ENCODE assay signal across 22 mouse cellular contexts in genomic region chr11:79006417-79006816, GRCm38 (mm10). TPM values are rescaled to one million over a fixed set of nuclear protein-coding genes. Genes with fewer than 3 reads are reported as not detected.
DNase-seq lines count a peak whose midpoint lies in the region; ATAC-seq and TF ChIP-seq lines count a peak whose summit lies in the region.
"Had no signal": no experiment of that assay in that cellular context is flagged by ENCODE, and none has a peak within 500 bp of the region (broad histone marks: within the 10 kb centered on the region; RNA-seq: fewer than 3 reads in every experiment).

No protein-coding gene starts in this region.

- H3K9ac ChIP-seq in ES-Bruce4 (ENCODE audit: low read depth, poor library complexity, severe bottlenecking): no peak overlapping the region
- H3K9ac ChIP-seq: forebrain, postnatal 0 days; hindbrain, embryonic 12.5 days; limb, embryonic 15.5 days; lung, embryonic 14.5 days; neural tube, embryonic 12.5 days had no signal

- no peaks in the 10 kb centered on the region for H3K36me3 ChIP-seq in thymus, adult 2 months (ENCODE audit: control insufficient read depth, insufficient read depth, low read length)
- no peaks in the 10 kb centered on the region for H3K36me3 ChIP-seq in ES-Bruce4 (ENCODE audit: control insufficient read depth, insufficient read depth, low read length, poor library complexity, severe bottlenecking)
- no peaks in the 10 kb centered on the region for H3K36me3 ChIP-seq in small intestine, adult 2 months (ENCODE audit: control insufficient read depth, insufficient read depth, low read length)
- H3K36me3 ChIP-seq: forebrain, embryonic 10.5 days; hindbrain, embryonic 12.5 days; limb, embryonic 15.5 days; midbrain, embryonic 10.5 days; neural tube, embryonic 12.5 days had no signal

- no peak overlapping the region for H3K4me3 ChIP-seq in thymus, adult 2 months (ENCODE audit: control insufficient read depth, insufficient read depth, low read length)
- no peak overlapping the region for H3K4me3 ChIP-seq in ES-Bruce4 (ENCODE audit: low read depth, low read length)
- no peak overlapping the region for H3K4me3 ChIP-seq in small intestine, adult 2 months (ENCODE audit: low read depth, low read length)
- H3K4me3 ChIP-seq: forebrain, embryonic 10.5 days; hindbrain, embryonic 12.5 days; limb, embryonic 15.5 days; midbrain, embryonic 10.5 days; neural tube, embryonic 12.5 days had no signal

- no peak for TF ChIP-seq EP300 in ES-Bruce4 (IDR thresholded peaks at IDR 0.05; ENCODE audit: insufficient read depth, low read depth, low read length)

- peak overlapping the region; percentile 85; the same call in 1 of the 2 replicates for H3K27ac ChIP-seq in thymus, adult 2 months (ENCODE audit: control insufficient read depth, insufficient read depth, low read length)
- H3K27ac ChIP-seq in ES-Bruce4 (ENCODE audit: insufficient read depth, low read length): peak overlapping the region; percentile 29; the same call in 1 of the 2 replicates
- peak overlapping the region; percentile 83 for H3K27ac ChIP-seq in small intestine, adult 2 months (ENCODE audit: insufficient read depth, low read depth, low read length)
- H3K27ac ChIP-seq: forebrain, embryonic 10.5 days; hindbrain, embryonic 12.5 days; kidney, postnatal 0 days; limb, embryonic 15.5 days; macrophage; midbrain, embryonic 10.5 days; neural tube, embryonic 12.5 days had no signal

- no peak for TF ChIP-seq POLR2A in thymus, adult 2 months (IDR thresholded peaks at IDR 0.05; ENCODE audit: control insufficient read depth, extremely low read depth, insufficient read depth, low read length, poor library complexity)
- TF ChIP-seq POLR2A in ES-Bruce4 (IDR thresholded peaks at IDR 0.05; ENCODE audit: insufficient read depth, low read length): no peak
- TF ChIP-seq POLR2A in small intestine, adult 2 months (IDR thresholded peaks at IDR 0.05; ENCODE audit: low read depth, low read length): no peak

- H3K27me3 ChIP-seq in thymus, adult 2 months (ENCODE audit: control insufficient read depth, insufficient read depth, low read length): no peaks in the 10 kb centered on the region
- no peaks in the 10 kb centered on the region for H3K27me3 ChIP-seq in ES-Bruce4 (ENCODE audit: control insufficient read depth, insufficient read depth, low read length, poor library complexity, severe bottlenecking)
- H3K27me3 ChIP-seq in small intestine, adult 2 months (ENCODE audit: control insufficient read depth, insufficient read depth, low read length): no peaks in the 10 kb centered on the region
- H3K27me3 ChIP-seq: hindbrain, embryonic 12.5 days; limb, embryonic 15.5 days; neural tube, embryonic 12.5 days had no signal

- peaks cover 47% of the 10 kb centered on the region for H3K4me1 ChIP-seq in thymus, adult 2 months (replicated peaks; ENCODE audit: control insufficient read depth, insufficient read depth, low read length)
- peaks cover 22% of the 10 kb centered on the region for H3K4me1 ChIP-seq in ES-Bruce4 (ENCODE audit: control insufficient read depth, insufficient read depth, low read length)
- peaks cover 41% of the 10 kb centered on the region for H3K4me1 ChIP-seq in small intestine, adult 2 months (ENCODE audit: control insufficient read depth, insufficient read depth, insufficient read length, low read length)
- H3K4me1 ChIP-seq: neural tube, embryonic 12.5 days had no signal

- DNase-seq in thymus, adult 2 months: no peak
- no peak for DNase-seq in thymus, postnatal 0 days (ENCODE audit: low spot score)
- no peak for DNase-seq in right cerebral cortex, adult 18-20 months
- DNase-seq: adrenal gland, postnatal 36 days; cerebellum, adult 11-12 months; cerebellum, postnatal 14 days; embryo, embryonic 11 days; forebrain, postnatal 0 days; heart, postnatal 10 days; lung, embryonic 14.5 days had no signal

- TF ChIP-seq CTCF in thymus, adult 2 months (IDR thresholded peaks at IDR 0.05; ENCODE audit: borderline replicate concordance, control insufficient read depth, extremely low read depth, insufficient read depth, low read length, poor library complexity): no peak
- no peak for TF ChIP-seq CTCF in ES-Bruce4 (IDR thresholded peaks at IDR 0.05; ENCODE audit: low read depth, low read length)
- no peak for TF ChIP-seq CTCF in small intestine, adult 2 months (IDR thresholded peaks at IDR 0.05; ENCODE audit: extremely low read depth, insufficient read length, insufficient replicate concordance, low read depth, low read length)

- no peaks in the 10 kb centered on the region for H3K9me3 ChIP-seq in ES-Bruce4 (replicated peaks; ENCODE audit: control insufficient read depth, insufficient read depth, low read length, poor library complexity, severe bottlenecking)
- H3K9me3 ChIP-seq: forebrain, embryonic 10.5 days; hindbrain, embryonic 12.5 days; limb, embryonic 15.5 days; midbrain, embryonic 10.5 days; neural tube, embryonic 12.5 days had no signal

- 6% methylated on average over 5 of the region's 5 CpGs for WGBS in thymus, adult 2 months
- 6% methylated on average over 5 of the region's 5 CpGs for WGBS in small intestine, adult 2 months

- ATAC-seq in activated CD4-positive, CD25-positive, alpha-beta regulatory T cell, adult 4 months: peak; percentile 12
- no peak for ATAC-seq in erythroblast, adult 5-6 weeks (replicated peaks; ENCODE audit: low FRiP score, poor library complexity, severe bottlenecking)
- ATAC-seq in erythroid progenitor cell, adult 5-6 weeks (replicated peaks; ENCODE audit: low FRiP score, poor library complexity, severe bottlenecking): no peak
- ATAC-seq: forebrain, postnatal 0 days had no signal

RNA-seq across cellular contexts. Expression of gene Lgals9, which starts 21.7 kb away (rescaled TPM):
- polyA plus RNA-seq in thymus, adult 2 months (2012; rRNA removed): 589 and 601 TPM in 2 replicates
- polyA plus RNA-seq in thymus, postnatal 0 days (2015; fragmentation: Nextera tagmentation; extraction: Ambion mirVana): 421 and 488 TPM in 2 replicates
- polyA plus RNA-seq in ES-Bruce4 (2011; ENCODE audit: insufficient read depth, insufficient read length, low read depth, missing spikeins): 8.8 and 10.7 TPM in 2 replicates
- polyA plus RNA-seq in activated CD4-positive, CD25-positive, alpha-beta regulatory T cell, adult 4 months (2017; shearing (Covaris generic)): 100 to 1,000 TPM; 309 to 317 TPM
- polyA plus RNA-seq in small intestine, adult 2 months (2012; rRNA removed): 263 and 686 TPM in 2 replicates
- 155 and 163 TPM in 2 replicates for total RNA-seq in erythroblast, adult 5-6 weeks (2015; ENCODE audit: low replicate concordance)
- total RNA-seq in erythroblast, adult 5-6 weeks (2017; ENCODE audit: low replicate concordance): 39.4 and 48.7 TPM in 2 replicates
- 137 and 146 TPM in 2 replicates for total RNA-seq in erythroid progenitor cell, adult 5-6 weeks (2015; ENCODE audit: low replicate concordance)
- total RNA-seq in erythroid progenitor cell, adult 5-6 weeks (2017; ENCODE audit: low replicate concordance): 14.2 and 28.0 TPM in 2 replicates

Comparison
In these comparisons a context has a peak if more than half of its experiments do, and no peak if none do; other contexts are left out.
1. H3K27ac ChIP-seq: peak in every context shown above with its lines; median percentile 85 in thymus, adult 2 months; 83 in small intestine, adult 2 months; 29 in ES-Bruce4.
2. RNA of gene Lgals9, which starts 21.7 kb away (polyA plus RNA-seq): 263 to 686 TPM in small intestine, adult 2 months, 589 to 601 TPM in thymus, adult 2 months, 421 to 488 TPM in thymus, postnatal 0 days and 309 to 317 TPM in activated CD4-positive, CD25-positive, alpha-beta regulatory T cell, adult 4 months; 8.8 to 10.7 TPM in ES-Bruce4; every median in the first group is over 10 times any median in the second.